Mouse (Mus musculus) hindlimb bud, embryonic 11.5 days (tissue): ENCODE measurements around the gene Armh3.

Experiments used
- DNase-seq: peaks from one replicate; pipeline ENCODE4 v3.0.0-alpha.2; 2012; ENCODE audit warnings: low read depth, low spot score; ENCODE audit errors: extremely low spot score

The Armh3 gene

GRCm38 (mm10) chr19:45997785-45998693 lies at the start of gene Armh3:
Armh3 (minus strand) TSS chr19:45998488.
- DNase-seq: peak; percentile 91

GRCm38 (mm10) chr19:46047426-46047825 lies 49.1 kb upstream of the Armh3 start:
- DNase-seq: no peak

- DNase-seq: no peak
Measured at GRCm38 (mm10) chr19:46046621-46047025, 48.3 kb upstream of the Armh3 start.

- DNase-seq: no peak
Measured at GRCm38 (mm10) chr19:46045696-46046311, 47.5 kb upstream of the Armh3 start.

- DNase-seq: no peak
Measured at GRCm38 (mm10) chr19:46044993-46045695, 46.9 kb upstream of the Armh3 start, which contains the start of gene Ldb1. Ldb1 (minus strand) TSS chr19:46045214.

GRCm38 (mm10) chr19:46044271-46044992 lies 46.1 kb upstream of the Armh3 start, which contains the start of gene Pprc1:
Pprc1 (plus strand) TSS chr19:46044886.
- no peak for DNase-seq

- no peak for DNase-seq
Measured at GRCm38 (mm10) chr19:46043380-46043779, 45.1 kb upstream of the Armh3 start.

GRCm38 (mm10) chr19:46042476-46043011 lies 44.3 kb upstream of the Armh3 start:
- no peak for DNase-seq

GRCm38 (mm10) chr19:46041933-46042475 lies 43.7 kb upstream of the Armh3 start:
- DNase-seq: no peak

GRCm38 (mm10) chr19:46041299-46041932 lies 43.1 kb upstream of the Armh3 start:
- no peak for DNase-seq

- DNase-seq: no peak
Measured at GRCm38 (mm10) chr19:46040149-46040902, 42.0 kb upstream of the Armh3 start.

- no peak for DNase-seq
Measured at GRCm38 (mm10) chr19:46039478-46039877, 41.2 kb upstream of the Armh3 start.

- DNase-seq: no peak
Measured at GRCm38 (mm10) chr19:46038851-46039260, 40.6 kb upstream of the Armh3 start.

- no peak for DNase-seq
Measured at GRCm38 (mm10) chr19:46037925-46038850, 39.9 kb upstream of the Armh3 start.

GRCm38 (mm10) chr19:46037243-46037924 lies 39.1 kb upstream of the Armh3 start:
- DNase-seq: no peak

- DNase-seq: no peak
Measured at GRCm38 (mm10) chr19:46036477-46037242, 38.4 kb upstream of the Armh3 start.

- no peak for DNase-seq
Measured at GRCm38 (mm10) chr19:46035971-46036370, 37.7 kb upstream of the Armh3 start.
